In genomic region chr9:121593768-121594167, GRCm38 (mm10) we compare ENCODE assay signal across 16 mouse cellular contexts. TPM values are rescaled to one million over a fixed set of nuclear protein-coding genes. Genes with fewer than 3 reads are reported as not detected.
"Had no signal": no experiment of that assay in that cellular context is flagged by ENCODE, and none has a peak within 500 bp of the region (broad histone marks: within the 10 kb centered on the region; RNA-seq: fewer than 3 reads in every experiment).

No protein-coding gene starts in this region.

RNA-seq across cellular contexts. Expression of gene Lyzl4, which starts 48.1 kb away (rescaled TPM):
- total RNA-seq: gastrocnemius, adult 2 months; gastrocnemius, postnatal 25 days; granulocyte monocyte progenitor cell, adult 5-6 weeks; heart, adult 18-20 months; heart, adult 8-10 months; heart, postnatal 10 days; heart, postnatal 25 days; liver, adult 2 months had no signal
- polyA plus RNA-seq: heart, embryonic 10.5 days; heart, embryonic 12.5 days; heart, embryonic 14.5 days; hindbrain, embryonic 10.5 days; hindbrain, embryonic 12.5 days; inflammation-experienced regulatory T-cells, adult 6 months; intestine, embryonic 15.5 days; kidney, embryonic 15.5 days; liver, adult 2 months had no signal

RNA-seq across cellular contexts. Expression of gene Vipr1, which starts 48.7 kb away (rescaled TPM):
- total RNA-seq: granulocyte monocyte progenitor cell, adult 5-6 weeks had no signal
